Mouse (Mus musculus) liver, postnatal 0 days (tissue): ENCODE measurements at regions not wholly inside any gene's neighbourhood (a gene's known extent, or its start where the extent isn't known, plus 50 kb on each side); places are given as distances from the start of the nearest gene placed in this dataset.

Source experiments
- CTCF ChIP-seq: sonication (generic); IDR thresholded peaks from 2 replicates; pipeline ENCODE4 v1.5.1; 2016; ENCODE audit warnings: antibody characterized with exemption, low read depth
- EP300 ChIP-seq: IDR thresholded peaks from 2 replicates; pipeline ENCODE4 v1.6.1; 2016; ENCODE audit warnings: antibody characterized with exemption, low read depth, mild to moderate bottlenecking

DNA sequence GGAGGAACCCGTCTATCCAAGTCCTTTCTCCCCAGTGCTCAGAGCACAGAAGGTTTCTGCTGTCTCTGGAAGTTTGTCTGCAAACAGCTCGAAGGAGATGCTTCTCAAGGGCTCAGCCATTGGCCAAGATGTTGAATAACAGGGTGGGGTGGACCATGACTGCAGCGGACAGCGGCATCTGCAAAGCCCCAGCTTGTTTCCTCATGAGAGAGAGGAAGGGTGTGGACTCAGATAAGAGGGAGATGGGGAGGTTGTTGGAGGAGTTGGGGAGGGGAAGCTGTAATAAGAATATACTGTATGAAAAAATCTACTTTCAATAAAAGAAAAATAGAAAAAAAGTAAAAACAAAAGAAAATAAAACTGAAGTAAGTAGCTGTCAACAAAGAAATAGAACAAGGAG lies 129.7 kb downstream of the Cxxc4 start:
- TF ChIP-seq CTCF (no peak), EP300 (no peak)
